Mouse (Mus musculus): Measurements from ENCODE around the gene Hrh3.

Hrh3 gene

DNA sequence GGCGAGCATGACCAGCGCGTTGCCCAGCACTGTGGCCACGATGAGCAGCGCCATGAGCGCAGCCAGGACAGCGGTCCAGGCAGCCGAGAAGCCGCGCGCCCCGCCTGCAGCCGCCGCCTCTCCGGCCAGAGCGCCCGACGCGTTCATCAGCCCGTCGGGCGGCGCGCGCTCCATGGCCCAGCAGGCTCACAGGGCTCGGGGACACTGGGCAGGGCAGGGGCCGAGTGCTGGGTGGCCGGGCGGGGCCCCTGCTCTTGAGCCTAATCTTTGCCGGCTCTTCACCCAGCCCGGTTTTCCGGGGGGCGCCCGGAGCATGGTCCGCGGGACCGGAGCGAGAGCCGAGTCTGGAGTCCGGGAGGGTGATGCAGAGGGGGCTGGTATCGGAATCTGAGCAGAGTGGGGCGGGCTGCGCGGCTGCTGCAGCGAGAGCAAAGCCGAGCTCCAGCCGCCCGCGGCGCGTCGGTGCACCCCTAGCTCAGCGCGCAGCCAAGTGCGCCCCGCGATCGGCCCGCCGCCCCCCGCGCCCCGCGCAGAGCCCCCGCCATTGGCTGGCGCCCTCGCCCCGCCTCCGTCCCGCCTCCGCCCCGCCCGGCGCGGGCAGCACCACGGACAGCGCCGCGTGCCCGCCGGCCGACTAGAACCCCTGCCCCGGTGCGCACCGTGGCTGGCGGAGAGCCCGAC, at the start of gene Hrh3:
Gene Hrh3 (minus strand): TSS at position 511 of the 681 bp plus-strand sequence.
- DNase-seq (ENCODE audit: low spot score in 2 of 2): peak; percentile 75 to 90

DNA sequence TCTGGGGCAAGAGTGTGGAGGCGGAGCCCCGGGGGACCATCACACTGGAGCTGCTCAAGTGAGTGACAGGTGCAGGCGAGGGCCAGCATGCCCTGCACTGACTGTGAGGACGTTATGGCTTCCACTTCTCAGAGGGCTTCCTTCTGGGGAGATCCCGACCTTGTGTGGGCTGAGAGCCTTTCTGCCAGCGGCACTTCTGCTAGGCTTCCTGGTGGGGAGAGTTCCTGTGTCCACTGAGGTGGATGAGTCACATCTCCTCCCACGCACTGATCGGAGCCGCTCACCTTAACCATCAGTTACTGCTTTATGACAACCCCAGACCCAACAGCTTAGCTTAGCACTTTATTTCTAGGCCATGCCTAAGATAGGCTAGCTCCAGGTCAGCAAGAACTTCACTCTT, 44.3 kb upstream of the Hrh3 start:
- DNase-seq (ENCODE audit: low spot score in 2 of 2): no peak

DNA sequence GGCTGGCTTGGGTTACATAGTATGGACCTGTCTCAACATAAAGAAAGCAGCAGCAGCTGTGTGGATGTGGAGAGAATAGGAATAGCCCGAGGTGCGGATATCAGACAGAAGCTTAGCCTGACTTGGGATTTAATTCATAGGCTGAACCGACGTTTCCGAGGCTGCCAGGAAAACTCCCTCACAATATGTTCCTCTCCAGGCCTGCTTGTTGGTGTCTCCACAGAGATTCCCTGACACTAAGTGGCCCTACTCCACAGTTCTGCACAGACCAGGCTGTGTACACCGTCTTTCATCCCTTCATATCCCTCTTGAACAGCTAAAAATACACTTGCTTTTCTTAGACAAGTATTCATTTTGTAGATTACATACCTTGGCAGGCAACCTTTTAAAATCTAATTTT, 43.1 kb upstream of the Hrh3 start:
- no peak for DNase-seq (ENCODE audit: low spot score in 2 of 2)

DNA sequence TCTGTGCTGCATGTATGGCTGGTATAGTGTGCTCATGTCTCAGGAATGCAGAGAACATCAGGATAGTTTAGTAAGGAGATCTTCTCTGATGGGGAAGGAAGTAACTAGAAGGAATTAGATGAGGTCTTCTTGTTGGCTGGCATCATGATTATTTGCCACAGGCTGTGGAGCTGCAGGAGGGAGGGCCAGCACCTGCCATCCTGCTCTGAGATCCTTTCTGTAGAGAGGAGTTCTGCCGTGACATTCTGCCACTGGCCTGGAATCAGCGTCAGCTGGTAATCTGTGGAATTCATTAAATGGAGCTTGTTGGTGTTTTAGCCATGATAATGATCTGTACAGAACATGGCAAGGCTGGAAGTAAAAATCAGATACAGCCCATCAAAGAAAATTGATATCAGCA, 41.8 kb upstream of the Hrh3 start:
- no peak for DNase-seq (ENCODE audit: low spot score in 2 of 2)

DNA sequence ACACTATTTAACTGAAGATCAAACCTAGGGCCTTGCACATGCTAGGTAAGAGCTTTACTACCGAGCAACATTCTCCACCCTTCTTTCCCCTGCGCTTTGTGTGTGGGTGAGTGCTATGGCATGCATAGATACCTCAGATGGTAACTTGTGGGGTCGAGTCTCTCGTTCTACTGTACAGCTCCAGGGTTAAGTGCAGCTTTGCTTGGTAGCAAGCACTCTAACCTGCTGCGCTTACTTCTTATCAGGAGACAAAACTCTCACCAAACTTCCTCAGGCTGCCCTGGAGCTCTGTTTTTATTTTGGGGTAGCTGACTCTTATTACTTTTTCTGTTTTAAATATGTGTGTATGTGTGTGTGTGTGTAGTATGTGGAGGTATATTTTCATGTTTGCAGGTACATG, 31.1 kb upstream of the Hrh3 start:
- DNase-seq (ENCODE audit: low spot score in 2 of 2): no peak

DNA sequence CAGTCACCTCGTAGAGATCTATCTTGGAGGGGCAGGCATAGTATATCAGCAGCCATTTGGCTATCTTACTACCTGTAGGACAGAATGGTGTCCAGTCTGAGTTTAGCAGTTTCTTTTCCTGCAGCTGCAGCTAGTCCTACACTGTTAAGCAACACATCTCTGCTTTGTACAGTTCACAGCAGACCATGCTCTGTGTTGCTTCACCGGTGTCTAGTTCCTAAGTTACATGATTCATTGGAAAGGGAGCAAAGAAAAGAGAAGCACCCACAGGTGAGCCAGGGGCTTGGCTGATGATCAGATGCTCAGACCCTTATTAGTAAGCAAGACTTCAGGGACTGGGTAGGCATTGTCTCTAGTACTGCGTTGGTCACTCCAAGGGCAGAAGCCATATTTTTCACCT, 29.6 kb upstream of the Hrh3 start:
- no peak for DNase-seq (ENCODE audit: low spot score in 2 of 2)

DNA sequence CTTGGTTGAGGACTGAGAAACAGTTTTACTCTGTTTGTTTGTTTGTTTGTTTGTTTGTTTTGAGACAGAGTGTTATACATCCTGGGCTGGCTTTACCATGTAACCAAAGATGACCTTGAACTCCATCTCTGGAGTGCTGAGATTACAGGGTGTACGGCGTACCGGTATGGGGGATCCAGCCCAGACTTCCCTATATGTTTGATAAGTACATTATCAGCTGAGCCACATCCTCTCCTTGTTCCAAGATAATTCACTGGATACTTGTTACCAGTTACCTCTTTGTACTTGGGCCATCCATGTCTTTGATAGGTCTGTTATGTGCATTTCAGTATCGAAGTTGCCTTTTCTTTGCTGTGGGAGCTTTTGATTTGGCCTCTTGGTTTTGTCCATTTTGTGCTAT, 28.9 kb upstream of the Hrh3 start:
- DNase-seq (ENCODE audit: low spot score in 2 of 2): no peak

DNA sequence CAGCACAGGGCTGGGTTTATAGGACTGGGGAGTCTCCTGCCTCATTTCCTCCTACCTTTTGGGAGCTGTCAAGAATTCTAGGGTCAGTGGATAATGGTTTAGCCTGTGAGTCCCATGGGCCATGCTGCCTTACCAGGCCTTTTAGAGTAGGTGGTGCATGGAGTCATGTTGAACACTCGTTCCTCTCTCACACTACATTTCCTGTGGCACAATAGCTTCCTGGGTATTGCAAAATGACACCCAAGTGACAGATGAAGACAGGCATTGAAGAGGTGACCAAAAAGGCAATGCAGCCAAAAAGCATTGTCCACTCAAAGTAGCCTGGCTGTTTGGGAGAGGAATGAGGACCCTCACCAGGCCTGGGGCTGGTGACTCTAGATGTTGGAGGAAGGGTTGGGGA, 23.4 kb upstream of the Hrh3 start:
- no peak for DNase-seq (ENCODE audit: low spot score in 2 of 2)

DNA sequence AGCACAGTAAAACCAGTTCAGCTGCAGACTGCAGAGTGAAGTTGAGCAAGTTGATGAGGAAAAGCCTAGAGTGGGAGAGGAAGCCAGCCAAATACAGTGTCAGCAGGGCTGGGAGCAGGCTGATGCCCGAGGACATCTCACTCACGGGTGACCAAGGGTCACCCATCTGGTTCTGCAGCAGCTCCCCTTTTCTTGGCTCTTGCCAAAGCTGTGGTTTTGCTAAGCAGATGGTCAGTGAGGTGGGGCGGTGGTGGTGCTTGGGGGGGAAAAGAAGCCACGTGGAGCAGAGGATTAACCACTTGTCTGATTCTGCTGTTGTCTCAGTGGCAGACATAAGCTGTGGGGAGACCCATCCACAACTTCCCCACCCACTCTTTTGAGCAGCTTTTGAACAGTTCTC, 21.9 kb upstream of the Hrh3 start:
- no peak for DNase-seq (ENCODE audit: low spot score in 2 of 2)

DNA sequence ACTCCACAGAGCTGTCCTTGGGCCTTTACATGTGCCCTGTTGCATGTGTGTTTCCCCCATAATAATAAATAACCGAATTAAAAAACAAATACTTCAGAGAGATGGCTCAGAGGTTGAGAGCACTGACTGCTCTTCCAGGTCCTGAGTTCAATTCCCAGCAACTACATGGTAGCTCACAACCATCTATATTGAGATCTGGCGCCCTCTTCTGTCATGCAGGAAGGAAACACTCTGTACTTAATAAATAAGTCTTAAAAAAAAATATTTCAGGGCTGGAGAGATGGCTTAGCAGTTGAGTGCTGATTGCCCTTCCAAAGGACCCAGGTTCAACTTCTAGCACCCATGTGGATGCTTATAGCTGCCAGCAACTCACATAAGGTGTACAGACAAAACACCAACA, 19.9 kb upstream of the Hrh3 start:
- DNase-seq (ENCODE audit: low spot score in 2 of 2): no peak

DNA sequence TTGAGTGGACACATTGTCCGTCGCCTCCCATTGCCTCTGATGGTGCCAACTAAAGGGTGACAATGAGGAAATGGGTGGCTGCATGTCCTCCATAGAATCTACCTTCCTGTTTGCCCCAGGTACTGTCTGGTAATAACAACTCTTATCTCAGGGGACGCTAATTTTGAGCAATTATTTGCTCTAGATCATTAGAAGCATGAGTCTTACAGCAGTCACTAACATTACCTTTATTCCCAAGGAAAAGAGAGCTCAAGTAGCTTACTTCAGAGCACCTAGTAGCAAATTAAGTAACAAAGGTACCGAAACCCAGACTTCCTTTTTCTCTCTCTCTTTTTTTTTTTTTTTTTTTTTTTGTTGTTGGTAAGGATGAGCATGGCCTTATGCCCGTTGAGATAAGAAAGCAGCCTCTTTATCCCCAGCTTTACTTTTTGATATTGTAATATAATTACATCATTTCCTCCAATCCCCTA, 16.0 kb upstream of the Hrh3 start:
- DNase-seq (ENCODE audit: low spot score in 2 of 2): no peak

DNA sequence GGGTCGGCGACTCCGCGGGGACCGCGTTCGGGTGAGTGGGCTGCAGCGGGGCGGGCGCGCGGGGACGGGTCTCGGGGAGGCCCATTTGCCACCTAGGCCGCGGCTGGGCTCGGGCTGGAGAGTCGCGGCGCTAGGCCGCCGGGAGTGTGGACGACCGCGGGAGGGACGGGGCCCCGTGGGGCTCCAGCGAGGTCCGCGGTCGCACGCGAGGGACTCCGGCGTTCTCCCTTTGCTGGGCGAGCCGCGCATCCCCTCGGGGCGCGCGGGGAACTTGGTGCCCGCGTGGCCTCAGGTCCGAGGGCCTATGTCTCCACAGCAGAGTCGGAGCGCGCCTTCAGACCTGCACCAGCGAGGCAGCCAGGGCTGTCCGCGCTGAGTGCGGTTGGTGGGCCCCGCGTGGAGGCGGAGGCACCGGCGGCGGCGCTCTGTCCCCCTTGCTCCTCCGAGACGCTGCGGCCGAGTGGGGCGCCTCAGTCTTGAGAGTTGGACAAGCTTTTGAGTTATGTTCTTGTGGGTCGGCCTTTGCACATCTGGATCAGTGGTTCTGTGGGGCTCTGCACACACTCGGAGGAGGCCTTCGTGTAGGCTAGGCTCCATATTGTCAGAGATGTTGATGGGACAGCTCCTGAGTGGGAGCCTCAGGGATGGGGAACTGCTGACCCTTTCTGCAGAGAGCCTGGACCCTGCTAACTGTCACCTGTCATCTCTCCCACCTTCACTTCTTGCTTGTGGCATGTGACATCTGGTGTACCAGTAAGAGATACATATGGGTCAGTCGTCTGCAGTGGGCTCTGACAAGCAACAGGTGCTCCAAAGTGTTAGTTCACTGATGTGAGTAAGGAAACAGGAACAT, 15.4 kb upstream of the Hrh3 start:
- DNase-seq (ENCODE audit: low spot score in 2 of 2): peak in 1 of 2 experiments; percentile 58

DNA sequence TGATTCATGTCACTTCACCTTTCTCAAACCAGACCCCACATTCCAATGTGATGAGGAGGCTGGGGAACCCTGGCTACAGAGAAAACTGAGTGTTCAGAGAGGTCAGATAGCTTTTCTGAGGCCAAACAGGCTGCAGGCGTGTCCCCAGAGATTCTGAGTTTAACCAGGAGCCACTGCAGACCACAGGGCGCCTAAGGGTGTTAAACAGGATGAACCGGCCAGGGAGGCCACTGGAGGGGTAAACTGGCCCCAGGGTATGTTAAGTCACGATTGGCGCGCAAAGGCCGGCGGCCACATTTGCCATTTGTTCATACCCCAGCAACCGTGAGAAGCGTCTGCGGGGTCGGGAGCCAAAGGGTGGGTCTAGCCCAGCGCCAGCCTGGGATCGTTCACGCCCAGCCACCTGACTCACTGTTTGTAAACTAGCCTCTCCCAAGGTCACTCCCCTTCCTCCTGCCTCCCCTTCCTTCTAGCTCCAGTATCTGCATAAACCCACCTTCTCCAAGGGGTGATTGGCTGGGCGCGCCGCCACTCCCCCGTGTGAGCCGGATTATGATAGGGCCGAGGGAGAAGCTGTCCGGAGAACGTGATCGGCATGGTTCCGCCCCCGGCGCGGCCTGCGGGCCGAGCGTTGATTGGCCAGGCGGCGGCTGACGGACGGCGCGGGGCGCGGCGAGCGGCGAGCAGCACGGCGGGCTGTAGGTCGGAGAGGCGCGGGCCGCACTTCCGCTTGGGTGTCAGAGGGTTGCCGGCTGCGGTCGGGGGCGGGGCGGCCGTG, 14.6 kb upstream of the Hrh3 start, which contains the start of gene Osbpl2:
Gene Osbpl2 (plus strand): TSS at position 646 of the 778 bp plus-strand sequence.
- DNase-seq (ENCODE audit: low spot score in 2 of 2): peak; percentile 99

DNA sequence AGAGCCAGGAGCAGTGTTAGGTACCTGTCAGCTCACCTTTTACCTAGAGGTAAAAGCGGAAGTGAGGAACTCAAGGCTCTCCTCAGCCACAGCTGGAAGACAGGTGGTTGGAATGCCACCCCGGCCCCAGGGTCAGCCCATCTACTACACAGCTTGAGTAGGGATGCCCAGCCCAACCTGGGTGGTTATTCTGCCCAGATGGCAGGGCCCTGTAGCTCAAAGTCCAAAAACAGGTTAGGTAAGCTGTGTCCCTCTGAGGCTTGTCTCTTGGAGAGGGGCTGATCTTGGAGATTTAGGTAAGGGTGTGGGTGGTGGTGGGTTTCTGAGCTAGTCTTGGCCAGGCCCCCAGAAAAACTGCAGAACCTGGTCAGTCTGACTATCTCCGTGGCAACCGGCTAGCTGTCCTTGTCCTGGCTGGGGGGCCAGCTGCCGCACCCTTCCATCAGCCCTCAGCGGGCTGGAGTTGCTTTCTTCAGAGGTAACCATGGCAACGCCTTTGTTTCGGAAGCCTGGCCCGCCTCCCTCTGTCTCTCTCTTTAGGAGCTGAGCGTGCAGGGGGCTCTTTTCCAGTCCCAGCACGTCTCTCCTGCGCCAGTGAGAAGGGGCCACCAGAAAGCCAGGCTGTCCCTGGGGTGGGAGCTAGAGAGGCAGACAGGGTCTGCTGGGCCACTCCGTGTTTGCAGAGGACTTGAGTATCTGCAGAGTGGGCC, 13.4 kb upstream of the Hrh3 start:
- no peak for DNase-seq (ENCODE audit: low spot score in 2 of 2)

DNA sequence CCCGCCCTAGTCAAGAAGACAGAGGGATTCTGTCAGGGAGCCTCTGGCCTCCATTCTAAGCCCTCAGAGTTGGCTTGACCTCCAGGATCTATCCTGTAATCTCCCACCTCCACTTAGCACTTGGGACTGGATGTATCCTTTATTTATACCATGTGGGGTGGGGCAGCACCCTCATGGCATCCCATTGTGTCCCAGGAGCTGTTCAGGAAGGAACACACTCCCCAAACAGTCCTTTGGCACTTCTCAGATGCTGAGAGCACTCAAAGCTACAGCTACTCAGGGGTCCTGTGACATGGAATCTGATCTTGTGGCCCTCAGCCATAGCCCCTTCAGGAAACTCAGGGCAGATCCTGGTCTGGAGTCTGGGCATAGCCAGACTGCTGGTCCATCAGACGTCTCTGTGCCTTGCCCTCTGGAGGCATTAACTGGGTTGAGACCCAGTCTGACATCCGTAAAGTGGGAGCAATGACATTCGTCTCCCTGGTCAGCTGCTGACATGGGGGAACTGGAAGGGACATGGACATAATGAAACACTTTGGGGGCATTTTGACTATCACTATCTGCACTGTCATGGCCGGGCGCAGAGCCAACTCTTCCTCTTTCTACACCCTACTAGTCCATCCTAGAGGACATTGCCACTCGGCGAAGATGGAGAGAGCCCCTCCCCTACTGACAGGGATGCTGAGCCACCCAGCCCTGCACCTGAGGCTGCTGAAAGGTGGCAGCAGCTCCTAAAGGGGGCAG, 12.6 kb upstream of the Hrh3 start:
- DNase-seq (ENCODE audit: low spot score in 2 of 2): no peak

DNA sequence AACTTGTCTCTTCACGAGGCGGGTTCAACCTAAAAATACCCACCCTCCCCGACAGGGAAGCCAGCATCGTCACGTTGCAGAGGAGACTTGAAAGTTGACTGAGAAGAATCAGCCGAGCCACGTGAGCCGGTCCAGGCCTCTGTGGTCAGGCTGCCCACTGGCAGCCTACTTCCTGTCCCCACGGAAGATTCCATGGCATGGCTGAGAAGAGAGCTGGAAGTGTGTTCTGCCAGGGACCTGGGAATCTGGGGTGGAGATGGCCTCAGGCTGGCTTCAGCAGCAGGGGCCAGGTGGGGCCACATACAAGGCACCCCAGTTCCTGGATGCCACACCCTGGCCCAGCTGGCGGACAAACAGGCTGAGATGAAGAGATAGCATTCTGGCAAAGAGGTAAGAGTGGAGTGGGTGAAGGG, 11.8 kb upstream of the Hrh3 start:
- DNase-seq (ENCODE audit: low spot score in 2 of 2): no peak

DNA sequence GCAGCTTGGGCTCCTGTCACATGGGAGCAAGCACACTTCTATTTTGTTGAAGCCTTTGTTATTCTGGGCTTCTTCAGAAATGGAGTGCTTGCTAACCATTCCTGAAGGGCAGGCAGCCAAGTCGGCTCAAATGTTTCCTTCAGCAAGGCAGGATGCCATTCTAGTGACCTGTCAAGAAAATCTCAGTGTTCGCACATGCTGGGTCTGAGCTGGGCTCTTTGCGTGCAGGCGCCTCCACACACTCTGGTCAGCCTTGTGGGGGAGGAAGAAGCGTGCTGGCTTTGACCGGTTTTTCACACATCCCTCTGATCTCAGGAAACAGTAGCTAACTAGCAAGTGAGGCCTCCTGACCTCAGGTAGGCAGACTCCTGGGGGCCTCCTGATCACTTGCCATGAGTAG, 11.0 kb upstream of the Hrh3 start:
- no peak for DNase-seq (ENCODE audit: low spot score in 2 of 2)

DNA sequence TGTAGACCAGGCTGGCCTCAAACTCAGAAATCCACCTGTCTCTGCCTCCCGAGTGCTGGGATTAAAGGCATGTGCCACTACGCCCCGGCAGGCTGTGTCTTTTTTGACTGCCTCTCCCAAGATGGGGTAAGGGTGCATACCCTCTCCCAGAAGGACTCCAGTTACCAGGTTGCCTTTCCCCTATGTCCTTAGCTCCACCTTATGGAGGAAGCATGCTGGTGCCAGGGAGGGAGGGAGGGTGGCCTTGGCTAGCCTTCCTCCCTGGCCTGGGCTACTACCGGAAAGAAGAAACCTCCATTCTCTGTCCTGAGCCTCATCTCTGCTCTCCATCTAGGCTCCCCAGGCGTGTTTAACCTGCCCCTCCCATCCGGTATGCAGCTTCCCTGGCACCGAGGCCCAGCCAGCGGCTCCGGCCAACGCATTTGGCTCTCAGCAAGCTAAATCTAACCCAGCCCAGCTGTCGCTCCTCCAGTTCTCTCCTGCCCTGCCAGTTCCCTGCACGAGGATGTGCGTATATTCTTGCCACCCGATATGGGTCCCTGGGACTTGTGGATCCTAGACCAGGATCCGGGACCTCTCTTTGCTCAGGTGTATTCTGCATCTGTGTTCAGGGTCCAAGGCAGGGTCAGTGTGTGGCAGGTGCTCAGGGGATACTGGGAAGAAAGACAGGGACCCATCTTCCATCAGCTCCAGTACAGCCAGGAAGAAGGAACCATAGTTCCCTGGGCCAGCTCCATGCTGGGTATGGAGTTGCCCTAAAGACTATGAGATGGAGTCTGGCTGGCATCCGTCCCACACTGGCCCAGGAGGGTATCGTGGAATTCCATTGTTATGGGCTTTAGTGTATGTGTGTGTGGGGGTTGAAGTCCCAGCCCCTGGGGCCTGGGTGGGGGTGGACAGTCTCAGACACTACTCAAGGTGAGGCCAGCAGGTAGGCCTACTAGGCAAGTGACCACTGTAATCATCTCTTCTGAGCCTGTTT, 9.9 kb upstream of the Hrh3 start:
- no peak for DNase-seq (ENCODE audit: low spot score in 2 of 2)

DNA sequence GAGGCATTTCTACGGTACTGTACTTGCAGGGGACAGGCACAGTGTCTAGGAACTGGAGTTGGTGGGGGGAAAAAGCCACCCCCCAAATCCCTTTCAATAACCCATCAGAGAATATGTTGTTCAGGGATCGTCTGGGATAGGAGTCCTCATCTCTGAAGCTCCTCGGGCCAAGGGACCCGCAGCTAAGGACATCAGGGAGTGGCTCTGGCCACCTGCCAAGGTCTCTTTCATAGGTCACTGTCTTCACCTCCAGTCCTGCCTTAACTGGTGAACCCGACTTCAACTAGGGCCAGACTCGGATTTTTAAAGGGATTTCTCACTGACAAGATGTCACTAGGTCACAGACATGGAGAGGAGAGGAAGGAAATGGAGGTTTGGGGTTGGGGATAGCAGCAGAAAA, 4.0 kb upstream of the Hrh3 start:
- DNase-seq (ENCODE audit: low spot score in 2 of 2): no peak

DNA sequence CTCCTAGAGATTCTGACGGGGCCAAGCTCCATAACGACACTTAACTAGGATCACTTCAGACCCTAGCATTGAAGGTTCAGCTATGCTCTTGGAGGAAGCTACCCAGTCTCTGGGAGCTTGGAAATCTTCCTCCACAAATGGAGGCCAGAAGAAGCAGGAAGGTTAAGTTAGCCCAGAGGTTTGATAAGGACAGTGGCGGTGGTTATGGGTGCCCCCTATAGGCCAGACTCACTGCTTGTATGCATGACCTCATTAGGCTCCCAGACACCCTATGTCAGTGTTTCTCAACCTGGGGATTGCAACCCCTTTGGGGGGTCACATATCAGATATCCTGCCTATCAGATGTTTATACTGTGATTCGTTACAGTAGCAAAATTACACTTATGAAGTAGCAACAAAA, 2.8 kb upstream of the Hrh3 start:
- DNase-seq (ENCODE audit: low spot score in 2 of 2): no peak
